Comparison of ENCODE assay signal across 8 mouse cellular contexts in the genomic region with DNA sequence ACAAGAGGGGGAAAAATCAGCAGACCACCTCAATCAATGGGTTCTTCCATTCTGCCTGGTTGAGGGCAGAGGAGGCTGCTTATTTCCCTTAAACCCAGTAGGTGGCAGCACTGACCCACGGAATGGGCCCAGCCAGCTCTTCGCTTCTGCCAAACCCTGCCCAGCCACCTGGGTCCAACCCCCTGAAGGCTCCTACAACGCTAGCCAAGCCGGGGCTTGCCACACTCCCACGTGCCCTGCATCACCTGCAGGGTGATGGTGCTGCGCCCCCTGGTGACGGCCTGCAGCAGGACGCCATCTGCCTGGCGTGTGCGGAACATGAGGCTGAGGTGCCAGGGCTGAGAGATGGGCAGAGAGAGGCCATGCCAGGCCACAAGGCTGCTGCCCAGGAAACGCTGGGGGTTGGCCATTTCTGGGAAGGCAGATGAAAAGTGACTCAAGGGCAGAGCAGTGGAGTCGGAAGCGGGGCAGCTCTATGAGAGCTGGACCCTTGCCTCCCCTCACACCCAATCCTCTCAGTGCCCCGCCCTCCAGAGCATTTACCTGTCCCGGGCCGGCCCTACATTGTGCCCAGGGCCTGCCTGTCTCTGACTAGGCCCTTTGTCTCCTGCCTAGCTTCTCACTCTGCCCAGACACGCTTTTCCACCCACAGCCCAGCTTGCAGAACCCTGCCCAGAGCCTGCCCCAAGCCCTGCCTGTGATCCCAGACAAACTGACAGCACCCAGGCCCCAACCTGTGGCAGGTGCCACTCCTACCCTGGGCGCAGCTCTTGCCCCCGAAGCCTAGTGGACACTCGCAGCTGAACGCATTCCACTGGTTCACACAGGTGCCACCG. TPM values are rescaled to one million over a fixed set of nuclear protein-coding genes. Genes with fewer than 3 reads are reported as not detected.
DNase-seq lines count a peak whose midpoint lies in the region; ATAC-seq lines count a peak whose summit lies in the region.

No protein-coding gene starts in this region.

- DNase-seq in R1 (ENCODE audit: low read depth, low spot score): peak; percentile 91
- peak; percentile 94 to 96 for DNase-seq in cerebellum, postnatal 25 days
- DNase-seq in frontal cortex, postnatal 25 days (ENCODE audit: low spot score in 2 of 2): peak; percentile 62 to 66
- peak; percentile 92 for DNase-seq in hindbrain, embryonic 14.5 days (ENCODE audit: low spot score)
- peak; percentile 83 for DNase-seq in left cerebral cortex, adult 11 months (ENCODE audit: low spot score)
- DNase-seq in lung, postnatal 4 days: peak; percentile 92 to 94
- peak; percentile 84 for DNase-seq in retina, postnatal 7 days (ENCODE audit: low read depth, low spot score)
- peak; percentile 79 to 86 for DNase-seq in urinary bladder, adult 18-20 months (ENCODE audit: low spot score in 2 of 2)

- no peak overlapping the region; the same call in 1 of the 2 replicates for H3K9ac ChIP-seq in hindbrain, embryonic 14.5 days

- peak overlapping the region; percentile 68 for H3K27ac ChIP-seq in hindbrain, embryonic 14.5 days

- peaks cover 23% of the 10 kb centered on the region for H3K4me1 ChIP-seq in hindbrain, embryonic 14.5 days (replicated peaks; ENCODE audit: control insufficient read depth, insufficient read depth, low read length)

- H3K9me3 ChIP-seq in hindbrain, embryonic 14.5 days (ENCODE audit: control insufficient read depth, low read length): no peaks in the 10 kb centered on the region

- H3K4me2 ChIP-seq in hindbrain, embryonic 14.5 days (replicated peaks): peak overlapping the region; percentile 24; the same call in 1 of the 2 replicates

- H3K4me3 ChIP-seq in hindbrain, embryonic 14.5 days (replicated peaks; ENCODE audit: low read length): no peak overlapping the region

- peaks cover 93% of the 10 kb centered on the region for H3K36me3 ChIP-seq in hindbrain, embryonic 14.5 days (replicated peaks; ENCODE audit: control insufficient read depth, insufficient read depth)

- ATAC-seq in hindbrain, embryonic 14.5 days (ENCODE audit: low FRiP score): peak; percentile 88

- 31% methylated on average over 22 of the region's 22 CpGs for WGBS in hindbrain, embryonic 14.5 days

- H3K27me3 ChIP-seq in hindbrain, embryonic 14.5 days (ENCODE audit: control insufficient read depth, insufficient read depth, low read length): no peaks in the 10 kb centered on the region

RNA-seq across cellular contexts. Expression of a gene that starts 13.4 kb away (rescaled TPM):
- 39.4 and 49.7 TPM in 2 replicates for polyA plus RNA-seq in hindbrain, embryonic 14.5 days (2014; fragmentation: Nextera tagmentation; extraction: Ambion mirVana)

RNA-seq across cellular contexts. Expression of a gene that starts 18.3 kb away (rescaled TPM):
- polyA plus RNA-seq in hindbrain, embryonic 14.5 days (2014; fragmentation: Nextera tagmentation; extraction: Ambion mirVana): 5.6 and 9.6 TPM in 2 replicates

RNA-seq across cellular contexts. Expression of a gene that starts 37.2 kb away (rescaled TPM):
- 0.16 and 0.31 TPM in 2 replicates for polyA plus RNA-seq in hindbrain, embryonic 14.5 days (2014; fragmentation: Nextera tagmentation; extraction: Ambion mirVana)

RNA-seq across cellular contexts. Expression of a gene that starts 43.1 kb away (rescaled TPM):
- 207 and 222 TPM in 2 replicates for polyA plus RNA-seq in hindbrain, embryonic 14.5 days (2014; fragmentation: Nextera tagmentation; extraction: Ambion mirVana)
